Mouse (Mus musculus): ENCODE results near the gene Cstb.

- no peak for TF ChIP-seq GATA1 (IDR thresholded peaks at IDR 0.05; ENCODE audit: borderline replicate concordance, low read length)
- no peak for TF ChIP-seq FLI1 (IDR thresholded peaks at IDR 0.05; ENCODE audit: low read length)
Observed at GRCm38 (mm10) chr10:78470582-78471313, 45.3 kb downstream of the Cstb start.
